Mouse (Mus musculus): Measurements from ENCODE around the gene Sufu. TPM values are rescaled to one million over a fixed set of nuclear protein-coding genes. Genes with fewer than 3 reads are reported as not detected.
A peak's percentile ranks its signal among the peaks of the same experiment; 100 is the strongest.

Sufu gene
- polyA plus RNA-seq, 1 experiment: 16.6 TPM

- H3K4me3 ChIP-seq: peak overlapping the region; percentile 25
- no peaks in the 10 kb centered on the region for H3K79me2 ChIP-seq (ENCODE audit: control insufficient read depth, insufficient read depth)
Observed at GRCm38 (mm10) chr19:46527632-46528528, 131.2 kb downstream of the Sufu start.

GRCm38 (mm10) chr19:46528529-46529213 lies 132.0 kb downstream of the Sufu start:
- TF ChIP-seq E2F4 (IDR thresholded peaks at IDR 0.05; ENCODE audit: insufficient read depth) (no peak), SRF (IDR thresholded peaks at IDR 0.05; ENCODE audit: control insufficient read depth, insufficient read length, low read depth) (no peak), TCF3 (IDR thresholded peaks at IDR 0.05; ENCODE audit: insufficient read length, low read depth) (no peak), REST (IDR thresholded peaks at IDR 0.05; ENCODE audit: insufficient read depth, insufficient read length) (no peak), CEBPB (IDR thresholded peaks at IDR 0.05; ENCODE audit: insufficient read depth, poor library complexity, severe bottlenecking) (no peak), POLR2AphosphoS2 (IDR thresholded peaks at IDR 0.05; ENCODE audit: insufficient read length, low read depth) (peak; percentile 52), USF1 (IDR thresholded peaks at IDR 0.05; ENCODE audit: low read depth) (no peak), MYOG (IDR thresholded peaks at IDR 0.05; ENCODE audit: control insufficient read depth in 1 of 3, insufficient read depth in 1 of 3, insufficient read length in 2 of 3, low read depth in 2 of 3) (peak in 1 of 3 experiments; percentile 8), MAX (IDR thresholded peaks at IDR 0.05; ENCODE audit: low read depth) (no peak), TCF12 (IDR thresholded peaks at IDR 0.05; ENCODE audit: insufficient read depth, poor library complexity, severe bottlenecking) (no peak), MYOD1 (IDR thresholded peaks at IDR 0.05; ENCODE audit: control insufficient read depth in 1 of 3, insufficient read length in 2 of 3, low read depth in 2 of 3) (no peak), POLR2A (IDR thresholded peaks at IDR 0.05; ENCODE audit: insufficient read length, low read depth) (peak; percentile 48)
- no peak overlapping the region for H3ac ChIP-seq (ENCODE audit: control insufficient read depth, insufficient read length)
- H3K4me3 ChIP-seq: peak overlapping the region; percentile 25
- H3K79me2 ChIP-seq (ENCODE audit: control insufficient read depth, insufficient read depth): no peaks in the 10 kb centered on the region
- no peaks in the 10 kb centered on the region for H3K27me3 ChIP-seq (ENCODE audit: control insufficient read depth, insufficient read depth, insufficient read length)
- H3K4me2 ChIP-seq (ENCODE audit: low read depth): peak overlapping the region; percentile 86
- H3K36me3 ChIP-seq (ENCODE audit: control insufficient read depth, insufficient read depth): no peaks in the 10 kb centered on the region

More at GRCm38 (mm10) chr19:46527632-46528528, 131.2 kb downstream of the Sufu start:
- Histone ChIP-seq H3K36me3 (ENCODE audit: control insufficient read depth, insufficient read depth) (no peaks in the 10 kb centered on the region), H3K4me2 (ENCODE audit: low read depth) (peak overlapping the region; percentile 86), H3K27me3 (ENCODE audit: control insufficient read depth, insufficient read depth, insufficient read length) (no peaks in the 10 kb centered on the region), H3ac (ENCODE audit: control insufficient read depth, insufficient read length) (no peak overlapping the region)
- TF ChIP-seq TCF12 (IDR thresholded peaks at IDR 0.05; ENCODE audit: insufficient read depth, poor library complexity, severe bottlenecking) (no peak), MYOG (IDR thresholded peaks at IDR 0.05; ENCODE audit: control insufficient read depth in 1 of 3, insufficient read depth in 1 of 3, insufficient read length in 2 of 3, low read depth in 2 of 3) (peak in 2 of 3 experiments; percentile 68 to 74), POLR2A (IDR thresholded peaks at IDR 0.05; ENCODE audit: insufficient read length, low read depth) (no peak), TCF3 (IDR thresholded peaks at IDR 0.05; ENCODE audit: insufficient read length, low read depth) (no peak), REST (IDR thresholded peaks at IDR 0.05; ENCODE audit: insufficient read depth, insufficient read length) (no peak), USF1 (IDR thresholded peaks at IDR 0.05; ENCODE audit: low read depth) (no peak), MAX (IDR thresholded peaks at IDR 0.05; ENCODE audit: low read depth) (no peak), POLR2AphosphoS2 (IDR thresholded peaks at IDR 0.05; ENCODE audit: insufficient read length, low read depth) (no peak), SRF (IDR thresholded peaks at IDR 0.05; ENCODE audit: control insufficient read depth, insufficient read length, low read depth) (no peak), E2F4 (IDR thresholded peaks at IDR 0.05; ENCODE audit: insufficient read depth) (no peak), CEBPB (IDR thresholded peaks at IDR 0.05; ENCODE audit: insufficient read depth, poor library complexity, severe bottlenecking) (no peak), MYOD1 (IDR thresholded peaks at IDR 0.05; ENCODE audit: control insufficient read depth in 1 of 3, insufficient read length in 2 of 3, low read depth in 2 of 3) (peak in 2 of 3 experiments; percentile 52 to 57)

GRCm38 (mm10) chr19:46529601-46530448 lies 133.1 kb downstream of the Sufu start:
- Histone ChIP-seq H3K4me3 (peak overlapping the region; percentile 25), H3K36me3 (ENCODE audit: control insufficient read depth, insufficient read depth) (no peaks in the 10 kb centered on the region), H3K4me2 (ENCODE audit: low read depth) (peak overlapping the region; percentile 86), H3K27me3 (ENCODE audit: control insufficient read depth, insufficient read depth, insufficient read length) (no peaks in the 10 kb centered on the region), H3ac (ENCODE audit: control insufficient read depth, insufficient read length) (no peak overlapping the region), H3K79me2 (ENCODE audit: control insufficient read depth, insufficient read depth) (no peaks in the 10 kb centered on the region)
- TF ChIP-seq E2F4 (IDR thresholded peaks at IDR 0.05; ENCODE audit: insufficient read depth) (no peak), SRF (IDR thresholded peaks at IDR 0.05; ENCODE audit: control insufficient read depth, insufficient read length, low read depth) (no peak), POLR2AphosphoS2 (IDR thresholded peaks at IDR 0.05; ENCODE audit: insufficient read length, low read depth) (no peak), MYOG (IDR thresholded peaks at IDR 0.05; ENCODE audit: control insufficient read depth in 1 of 3, insufficient read depth in 1 of 3, insufficient read length in 2 of 3, low read depth in 2 of 3) (no peak), TCF3 (IDR thresholded peaks at IDR 0.05; ENCODE audit: insufficient read length, low read depth) (no peak), TCF12 (IDR thresholded peaks at IDR 0.05; ENCODE audit: insufficient read depth, poor library complexity, severe bottlenecking) (no peak), MAX (IDR thresholded peaks at IDR 0.05; ENCODE audit: low read depth) (no peak)

GRCm38 (mm10) chr19:46530449-46530990 lies 133.8 kb downstream of the Sufu start:
- Histone ChIP-seq H3K79me2 (ENCODE audit: control insufficient read depth, insufficient read depth) (no peaks in the 10 kb centered on the region), H3K4me2 (ENCODE audit: low read depth) (peak overlapping the region; percentile 86), H3ac (ENCODE audit: control insufficient read depth, insufficient read length) (no peak overlapping the region), H3K27me3 (ENCODE audit: control insufficient read depth, insufficient read depth, insufficient read length) (no peaks in the 10 kb centered on the region), H3K4me3 (no peak overlapping the region), H3K36me3 (ENCODE audit: control insufficient read depth, insufficient read depth) (no peaks in the 10 kb centered on the region)
- TF ChIP-seq USF1 (IDR thresholded peaks at IDR 0.05; ENCODE audit: low read depth) (no peak), TCF12 (IDR thresholded peaks at IDR 0.05; ENCODE audit: insufficient read depth, poor library complexity, severe bottlenecking) (no peak), MYOD1 (IDR thresholded peaks at IDR 0.05; ENCODE audit: control insufficient read depth in 1 of 3, insufficient read length in 2 of 3, low read depth in 2 of 3) (no peak), POLR2AphosphoS2 (IDR thresholded peaks at IDR 0.05; ENCODE audit: insufficient read length, low read depth) (no peak), CEBPB (IDR thresholded peaks at IDR 0.05; ENCODE audit: insufficient read depth, poor library complexity, severe bottlenecking) (no peak), REST (IDR thresholded peaks at IDR 0.05; ENCODE audit: insufficient read depth, insufficient read length) (no peak), TCF3 (IDR thresholded peaks at IDR 0.05; ENCODE audit: insufficient read length, low read depth) (no peak), POLR2A (IDR thresholded peaks at IDR 0.05; ENCODE audit: insufficient read length, low read depth) (no peak), MYOG (IDR thresholded peaks at IDR 0.05; ENCODE audit: control insufficient read depth in 1 of 3, insufficient read depth in 1 of 3, insufficient read length in 2 of 3, low read depth in 2 of 3) (no peak), E2F4 (IDR thresholded peaks at IDR 0.05; ENCODE audit: insufficient read depth) (no peak), SRF (IDR thresholded peaks at IDR 0.05; ENCODE audit: control insufficient read depth, insufficient read length, low read depth) (no peak), MAX (IDR thresholded peaks at IDR 0.05; ENCODE audit: low read depth) (no peak)
